Mouse (Mus musculus) 3134 (cell line): Measurements from ENCODE around the gene Rfk.
A peak's percentile ranks its signal among the peaks of the same experiment; 100 is the strongest.

Source experiments
- DNase-seq: peaks from one replicate; pipeline ENCODE4 v3.0.0-alpha.2; 2011; ENCODE audit warnings: low spot score; ENCODE audit not compliant: insufficient read length; ENCODE audit errors: extremely low read depth

Gene Rfk

GRCm38 (mm10) chr19:17393841-17394591 is at the start of gene Rfk:
TSS of gene Rfk (plus strand) at chr19:17394043.
- peak; percentile 95 for DNase-seq

- no peak for DNase-seq
These were observed 49.0 kb upstream of the Rfk start for GRCm38 (mm10) chr19:17344881-17345280.

GRCm38 (mm10) chr19:17346716-17347474 is 46.9 kb upstream of the Rfk start:
- DNase-seq = no peak

- no peak for DNase-seq
These were observed 46.0 kb upstream of the Rfk start for GRCm38 (mm10) chr19:17347852-17348251.

GRCm38 (mm10) chr19:17353727-17354126 is 40.1 kb upstream of the Rfk start:
- no peak for DNase-seq

- DNase-seq = no peak
These were observed 39.5 kb upstream of the Rfk start for GRCm38 (mm10) chr19:17354362-17354761.

GRCm38 (mm10) chr19:17354797-17355196 is 39.0 kb upstream of the Rfk start:
- DNase-seq = no peak

- no peak for DNase-seq
These were observed 38.5 kb upstream of the Rfk start for GRCm38 (mm10) chr19:17355361-17355760.

- no peak for DNase-seq
These were observed 37.6 kb upstream of the Rfk start for GRCm38 (mm10) chr19:17355950-17356867.

- no peak for DNase-seq
These were observed 36.9 kb upstream of the Rfk start for GRCm38 (mm10) chr19:17356932-17357331.

GRCm38 (mm10) chr19:17357391-17357790 is 36.5 kb upstream of the Rfk start:
- DNase-seq = no peak

GRCm38 (mm10) chr19:17359315-17359890 is 34.4 kb upstream of the Rfk start:
- no peak for DNase-seq

GRCm38 (mm10) chr19:17361181-17361580 is 32.7 kb upstream of the Rfk start:
- no peak for DNase-seq

- peak; percentile 42 for DNase-seq
These were observed 29.1 kb upstream of the Rfk start for GRCm38 (mm10) chr19:17364741-17365140.

- no peak for DNase-seq
These were observed 27.3 kb upstream of the Rfk start for GRCm38 (mm10) chr19:17366364-17367090.

- no peak for DNase-seq
These were observed 25.3 kb upstream of the Rfk start for GRCm38 (mm10) chr19:17368557-17368956.

GRCm38 (mm10) chr19:17369581-17369980 is 24.3 kb upstream of the Rfk start:
- no peak for DNase-seq

- DNase-seq = no peak
These were observed 21.1 kb upstream of the Rfk start, which contains the start of gene Gcnt1 for GRCm38 (mm10) chr19:17372701-17373100. TSS of gene Gcnt1 (minus strand) at chr19:17372844.

- DNase-seq = no peak
These were observed 15.0 kb upstream of the Rfk start for GRCm38 (mm10) chr19:17378845-17379244.

- no peak for DNase-seq
These were observed 13.3 kb upstream of the Rfk start for GRCm38 (mm10) chr19:17380549-17380948.
